Mouse (Mus musculus) lung, postnatal 4 days (tissue): ENCODE results near the gene Nupl1.

Source experiments
- DNase-seq, 2 experiments: peaks; one replicate each; pipeline ENCODE4 v3.0.0; 2021

Nupl1 gene

DNA sequence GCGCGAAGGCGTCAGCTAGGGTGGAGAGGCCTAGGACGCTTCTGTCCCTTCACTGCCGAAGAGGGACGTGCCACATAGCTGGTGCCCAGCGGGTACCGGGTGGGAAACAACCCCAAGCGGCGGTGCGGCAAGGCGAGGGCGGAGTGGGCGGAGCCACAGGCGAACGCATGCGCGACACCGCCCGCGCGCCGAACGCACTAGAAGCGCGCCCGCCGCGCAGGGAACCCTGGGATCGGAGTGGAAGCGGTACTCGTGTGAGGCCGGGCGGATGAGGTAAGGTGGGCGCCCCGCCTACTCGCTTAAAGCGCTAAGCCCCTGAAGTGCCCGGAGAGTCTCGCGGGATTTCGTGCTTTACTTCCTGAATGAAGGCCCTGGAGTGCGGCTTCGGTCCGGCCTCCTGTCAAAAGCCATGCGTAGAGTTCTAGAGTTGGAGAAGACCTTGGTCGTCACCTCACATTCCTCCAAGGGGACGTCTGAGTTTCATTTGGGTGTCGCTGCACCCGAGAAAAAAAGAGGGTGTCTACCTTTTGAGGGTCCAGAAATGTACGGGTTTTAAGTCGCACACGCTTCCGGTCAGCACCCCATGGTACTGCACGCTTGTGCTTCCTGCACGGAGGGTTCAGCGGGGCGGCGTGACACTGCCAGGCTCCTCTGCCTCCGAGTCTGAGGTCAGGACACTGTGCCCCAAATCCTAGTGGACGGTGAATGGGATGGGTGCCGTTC is at the start of gene Nupl1, which contains the start of gene Gm49336:
Nupl1 (minus strand) TSS at position 151 of the 723 bp plus-strand sequence.
Gm49336 (minus strand) TSS at position 227 of the 723 bp plus-strand sequence.
- peak; percentile 98 to 99 for DNase-seq

DNA sequence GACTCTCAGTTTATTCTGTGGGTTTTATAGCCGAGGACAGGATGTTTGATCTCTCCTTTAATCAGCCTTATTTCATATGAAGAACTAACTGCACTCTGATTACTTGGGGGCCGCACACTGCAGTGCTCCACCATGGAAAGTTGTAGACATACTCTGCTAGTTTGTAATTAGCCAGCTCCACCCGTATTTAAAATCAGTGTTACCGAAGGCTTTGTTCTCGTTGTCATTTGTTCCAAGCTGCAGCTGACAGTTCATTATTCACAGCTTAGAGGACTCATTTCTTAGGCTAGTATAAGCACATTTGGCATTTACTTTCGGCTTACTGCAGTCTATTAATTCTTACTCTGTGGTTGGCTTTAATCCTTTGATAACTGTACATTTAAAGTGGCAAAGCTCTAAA is 49.8 kb upstream of the Nupl1 start:
- DNase-seq, result no peak

DNA sequence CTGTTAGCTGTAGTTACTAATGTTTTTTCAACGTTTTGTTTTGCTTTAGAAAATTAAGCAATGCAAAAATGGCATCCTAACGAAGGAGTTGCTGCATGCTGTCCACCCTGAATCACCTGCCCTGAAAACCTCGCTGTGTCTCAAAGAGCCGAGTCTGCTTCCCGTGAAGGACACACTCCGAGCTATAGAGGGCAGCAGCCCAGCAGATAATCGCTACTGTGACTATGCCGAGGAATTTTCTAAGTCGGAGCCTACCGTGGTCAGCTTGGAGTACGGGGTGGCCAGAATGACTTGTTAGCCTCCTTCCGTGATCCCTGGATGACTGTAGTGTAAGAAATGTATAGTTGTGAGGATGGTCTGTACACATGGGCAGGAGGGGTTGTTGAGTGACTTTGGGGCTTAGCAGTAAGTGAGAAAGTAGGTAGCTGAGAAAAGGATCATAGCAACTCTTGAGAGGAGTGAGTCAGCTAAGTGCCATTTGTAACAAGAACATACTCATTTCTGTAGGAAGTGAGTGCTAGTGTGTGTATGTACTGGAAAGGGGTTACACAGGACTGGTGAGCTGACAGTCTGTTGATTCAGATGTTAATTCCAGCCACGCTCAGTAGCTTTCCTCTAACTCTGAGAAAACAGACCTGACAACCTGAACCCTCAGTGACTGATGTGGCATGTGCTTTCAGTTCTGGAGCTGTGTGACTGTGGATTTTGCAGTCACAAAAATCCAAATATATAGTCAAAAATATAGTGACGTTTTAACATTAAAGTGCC is 49.2 kb upstream of the Nupl1 start:
- no peak for DNase-seq

DNA sequence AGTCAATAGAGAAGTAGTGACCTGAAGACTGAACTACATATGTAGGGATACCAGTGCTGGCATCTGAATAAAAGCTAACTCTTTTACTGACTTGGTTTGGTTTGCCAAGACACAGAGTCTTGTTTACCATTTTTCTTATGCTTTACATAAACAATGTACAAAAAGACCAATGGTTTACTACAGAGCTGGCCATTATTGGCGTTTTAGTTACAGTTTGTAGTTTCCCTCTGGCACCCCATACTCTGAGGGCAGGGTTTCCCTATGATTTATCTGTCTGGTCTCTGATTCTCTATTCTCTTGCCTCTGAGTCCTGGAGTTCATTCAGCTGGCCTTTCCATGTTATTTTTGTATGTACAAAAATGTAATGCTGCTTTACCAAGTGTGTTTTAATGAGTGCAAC is 44.3 kb upstream of the Nupl1 start:
- DNase-seq, result no peak

DNA sequence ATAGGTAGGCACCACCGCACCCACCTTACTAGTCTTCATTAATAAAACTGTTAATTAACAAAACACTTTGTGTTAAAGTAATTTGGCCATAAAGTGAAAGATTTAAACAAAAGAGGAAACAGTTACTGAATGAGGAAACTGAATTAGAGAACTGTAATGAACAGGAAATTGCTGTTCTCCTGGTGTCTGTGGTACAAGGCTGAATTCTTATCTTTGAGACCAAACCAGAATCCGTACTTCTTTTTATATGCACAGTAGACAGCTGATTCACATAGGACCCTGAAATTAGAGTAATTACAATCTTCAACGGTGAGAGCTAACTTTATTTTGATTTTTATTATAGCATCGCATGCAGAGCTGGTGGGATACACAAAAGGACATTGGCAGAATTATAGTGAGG is 39.1 kb upstream of the Nupl1 start:
- DNase-seq, result no peak

DNA sequence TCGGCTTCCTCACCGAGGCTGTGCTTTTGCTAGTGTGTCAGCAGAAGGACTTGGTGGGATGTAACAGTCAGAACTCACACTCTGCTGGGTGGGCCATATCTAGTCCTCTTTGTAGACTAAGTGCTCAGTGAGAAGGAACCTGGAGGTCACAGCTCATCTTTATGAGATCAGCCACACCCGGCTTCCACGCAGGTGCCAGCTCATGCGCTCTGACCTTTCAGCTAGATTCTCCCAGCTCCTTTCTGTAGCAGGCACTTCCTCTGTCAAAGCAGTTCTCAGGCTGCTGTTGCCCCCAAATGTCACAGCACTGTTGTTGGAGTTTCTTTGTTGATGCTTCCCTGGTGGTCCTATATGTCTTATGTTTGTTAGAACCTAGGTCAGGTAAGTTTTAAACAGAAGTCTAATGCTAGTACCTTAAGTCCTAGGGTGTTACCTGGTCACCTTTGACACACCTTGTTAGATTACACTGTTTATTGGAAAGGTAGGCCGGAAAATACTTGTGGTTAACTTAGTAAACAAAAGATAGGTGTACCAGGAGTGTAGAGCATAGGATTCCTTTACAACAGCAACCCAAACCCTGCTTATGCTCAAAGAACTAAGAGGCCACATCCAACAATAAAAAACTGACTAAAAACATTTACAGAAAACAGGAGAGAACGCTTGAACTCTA is 35.1 kb upstream of the Nupl1 start:
- no peak for DNase-seq

DNA sequence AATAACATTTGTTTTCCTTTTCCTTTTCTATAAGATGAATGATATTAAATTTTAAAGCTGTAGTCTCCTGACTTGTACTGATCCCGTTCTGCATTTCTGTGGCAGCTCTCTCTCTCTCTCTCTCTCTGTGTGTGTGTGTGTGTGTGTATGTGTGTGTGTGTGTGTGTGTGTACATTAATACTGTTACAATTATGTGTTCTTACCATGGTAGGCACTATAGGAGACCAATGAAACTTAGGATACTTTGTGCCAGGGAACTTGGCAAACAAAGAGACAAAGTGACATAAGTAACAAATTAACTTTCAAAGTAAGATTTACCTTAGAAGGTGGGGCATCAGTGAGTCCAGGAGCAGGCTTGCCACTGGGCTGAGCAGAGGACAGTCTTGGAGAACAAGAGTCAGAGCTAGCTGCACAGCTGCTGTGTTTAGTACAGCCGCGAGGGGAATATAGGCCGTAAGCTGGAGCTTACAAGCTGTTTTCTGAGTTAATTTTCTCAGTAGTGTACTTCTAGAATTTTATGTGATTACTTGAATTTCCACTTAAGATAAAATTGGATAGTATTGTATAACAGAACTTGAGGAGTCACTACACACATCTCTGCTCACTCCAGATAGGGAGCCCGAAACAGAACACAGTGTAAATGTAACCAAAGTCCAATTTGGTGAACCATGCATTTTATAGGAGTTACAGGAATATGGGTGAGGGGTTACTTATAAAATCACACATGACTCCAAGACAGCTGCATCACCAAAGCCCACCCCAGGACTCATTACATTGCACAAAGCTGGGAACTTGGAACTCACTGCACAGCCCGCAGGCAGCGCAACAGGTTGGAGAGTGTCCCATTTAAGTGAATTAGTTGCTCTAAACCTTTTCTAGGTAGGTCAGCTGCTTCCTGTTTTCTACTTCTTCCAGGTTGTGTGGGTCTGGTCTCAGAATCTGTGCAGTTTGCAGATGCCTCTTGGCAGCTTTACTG is 24.4 kb upstream of the Nupl1 start:
- DNase-seq, result no peak

DNA sequence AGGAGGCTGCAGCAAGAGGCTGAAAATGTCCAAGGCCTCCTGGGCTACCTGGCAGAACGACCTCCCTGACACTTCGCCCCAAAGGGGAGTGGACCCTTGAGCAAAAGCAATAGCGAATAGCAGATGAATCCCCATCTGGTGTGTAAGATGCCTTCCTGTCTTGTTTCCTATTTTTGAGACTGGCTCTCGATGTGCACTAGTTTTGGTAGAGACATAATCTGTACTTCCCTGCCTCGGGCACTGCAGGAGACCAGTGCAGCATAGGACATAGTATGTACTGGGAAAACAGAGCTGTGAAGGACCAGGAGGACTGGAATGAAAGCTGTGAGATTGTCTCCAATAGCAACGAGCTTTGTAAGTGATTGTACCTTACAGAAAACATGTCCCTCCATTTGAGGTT is 22.1 kb upstream of the Nupl1 start:
- DNase-seq, result no peak

DNA sequence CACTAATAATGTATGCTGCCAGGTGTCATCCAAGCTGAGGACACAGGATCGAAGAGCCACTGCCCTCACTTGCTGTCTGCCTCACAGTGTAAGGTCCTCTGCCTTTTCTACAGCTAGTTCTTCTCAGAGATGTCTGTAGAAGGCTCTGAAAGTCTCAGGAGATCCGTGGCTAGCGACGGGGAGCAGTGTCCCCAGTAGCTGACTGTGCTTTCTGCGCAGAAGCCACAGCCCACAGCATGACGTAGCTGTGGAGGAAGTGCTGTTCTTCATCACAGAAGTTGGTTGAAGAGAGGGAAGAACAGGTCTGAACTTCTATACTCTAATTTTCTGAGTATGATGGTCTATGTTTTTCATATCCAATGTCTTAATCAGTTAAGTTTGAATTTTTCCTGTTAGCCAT is 18.1 kb upstream of the Nupl1 start:
- DNase-seq, result peak in 1 of 2 experiments; percentile 33

DNA sequence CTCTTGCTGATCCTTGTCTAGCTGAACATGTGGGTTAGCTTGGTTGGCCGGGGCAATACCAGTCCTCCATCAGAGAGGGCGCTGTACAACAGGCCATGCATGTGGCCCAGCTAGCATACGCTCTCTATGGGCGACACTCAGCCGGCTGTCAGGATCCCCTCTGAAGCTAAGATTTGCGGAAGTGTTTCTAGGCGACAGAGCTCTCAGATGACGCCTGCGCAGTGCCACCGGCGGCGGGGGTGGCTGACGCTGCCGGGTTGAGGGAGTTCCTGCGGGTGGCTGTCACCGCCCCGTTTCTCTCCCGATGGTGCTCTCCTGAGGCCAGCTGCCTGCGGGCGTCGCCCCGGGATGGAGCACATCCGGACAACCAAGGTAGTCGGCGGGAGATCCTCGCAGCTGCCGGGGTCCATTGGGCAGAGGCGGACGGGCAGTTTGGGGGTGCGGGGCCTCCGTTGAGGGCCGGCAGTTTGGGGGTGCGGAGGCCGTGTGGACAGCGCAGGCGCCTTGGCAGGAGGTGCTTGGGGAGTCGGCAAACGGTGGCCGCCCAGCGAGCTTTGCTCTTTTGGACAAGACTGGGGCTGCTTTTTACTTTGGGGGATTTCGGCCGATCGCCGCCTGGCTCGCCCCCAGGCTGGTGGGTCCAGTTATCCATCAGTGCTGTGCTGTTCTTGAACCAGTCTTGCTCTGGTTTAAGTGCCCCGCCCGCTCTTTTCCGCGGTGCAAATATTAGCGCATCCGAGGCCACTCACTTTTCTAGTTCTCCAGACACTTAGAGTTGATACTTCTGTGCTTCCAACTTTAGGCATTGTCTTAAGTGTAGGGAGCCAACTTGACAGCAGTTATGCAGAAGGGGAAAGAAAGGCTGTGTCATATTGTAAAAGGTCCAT is 14.0 kb upstream of the Nupl1 start, which contains the start of gene Mtmr6:
Mtmr6 (plus strand) TSS at position 239 of the 887 bp plus-strand sequence.
- peak; percentile 94 to 97 for DNase-seq

DNA sequence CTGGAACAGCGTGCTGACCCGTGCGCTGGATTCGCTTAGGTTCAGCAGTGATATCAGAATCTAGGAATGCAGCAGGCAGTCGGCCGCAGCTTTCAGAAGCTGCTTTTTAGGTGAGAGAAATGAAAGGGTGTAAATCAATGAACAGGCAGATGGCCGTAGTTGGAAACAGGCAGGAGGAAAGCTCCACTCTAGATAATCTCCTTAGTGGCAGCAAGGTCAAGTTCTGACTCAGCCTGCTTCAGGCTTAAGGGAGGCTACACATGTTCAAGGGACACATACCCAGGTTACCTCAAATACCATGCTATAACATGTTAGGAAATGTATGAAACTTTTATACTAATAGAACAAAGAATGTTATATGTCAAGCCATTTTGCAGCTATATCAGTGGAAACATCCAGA is 11.1 kb upstream of the Nupl1 start:
- no peak for DNase-seq

DNA sequence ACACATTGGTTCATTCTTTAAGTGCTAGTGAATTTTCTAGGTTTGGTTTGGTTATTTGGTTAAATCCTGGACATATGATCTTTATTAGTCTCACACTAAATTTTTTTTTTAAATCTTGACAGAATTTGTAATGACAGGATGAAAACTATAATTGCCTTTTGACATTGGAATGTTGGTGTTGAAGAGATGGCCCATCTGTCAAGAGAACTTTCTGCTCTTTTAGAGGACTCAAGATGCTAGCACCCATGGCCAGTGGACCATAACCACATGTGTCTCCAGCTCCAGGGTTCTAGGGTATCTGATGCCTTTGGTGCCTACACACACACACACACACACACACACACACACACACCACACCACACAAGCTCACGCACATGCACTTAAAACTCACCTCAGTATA is 6.6 kb upstream of the Nupl1 start:
- no peak for DNase-seq

DNA sequence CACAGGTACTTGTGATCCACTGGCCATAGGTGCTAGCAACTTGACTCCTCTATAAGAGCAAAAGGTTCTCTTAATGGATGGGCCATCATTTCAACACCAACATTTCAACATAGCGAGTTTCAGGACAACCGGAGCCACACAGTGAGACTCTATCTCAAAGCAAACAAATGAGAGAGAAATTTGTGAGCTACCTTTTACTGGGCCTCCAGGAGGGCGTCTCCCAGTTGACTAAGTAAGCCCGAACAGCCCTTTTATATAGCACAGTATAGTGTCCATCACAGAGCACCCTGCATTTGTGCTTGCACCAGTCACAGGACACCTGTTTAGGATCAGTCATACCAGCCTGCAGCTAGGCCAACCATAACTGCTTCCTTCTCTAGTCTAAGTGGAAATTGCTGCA is 5.9 kb upstream of the Nupl1 start:
- no peak for DNase-seq

DNA sequence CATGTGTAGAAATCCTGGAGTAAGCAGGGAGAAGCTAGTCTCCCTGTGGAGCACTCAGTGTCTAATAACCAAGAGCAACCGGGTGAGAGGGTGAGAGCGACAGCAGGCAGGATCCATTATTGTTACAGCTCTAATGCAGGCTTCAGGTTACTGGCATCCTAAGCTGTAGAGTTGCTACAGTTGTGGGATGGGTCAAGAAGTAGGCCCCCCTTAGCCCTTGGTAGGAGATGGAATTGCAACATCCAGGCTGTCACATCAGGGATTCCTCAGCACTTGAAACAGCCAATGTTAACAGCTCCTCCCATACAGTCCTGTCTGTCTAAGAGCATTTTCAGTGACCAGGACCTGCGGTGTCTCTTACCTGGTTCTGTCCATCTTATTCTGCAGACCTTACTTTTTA is 5.1 kb upstream of the Nupl1 start:
- DNase-seq, result peak; percentile 13 to 50

DNA sequence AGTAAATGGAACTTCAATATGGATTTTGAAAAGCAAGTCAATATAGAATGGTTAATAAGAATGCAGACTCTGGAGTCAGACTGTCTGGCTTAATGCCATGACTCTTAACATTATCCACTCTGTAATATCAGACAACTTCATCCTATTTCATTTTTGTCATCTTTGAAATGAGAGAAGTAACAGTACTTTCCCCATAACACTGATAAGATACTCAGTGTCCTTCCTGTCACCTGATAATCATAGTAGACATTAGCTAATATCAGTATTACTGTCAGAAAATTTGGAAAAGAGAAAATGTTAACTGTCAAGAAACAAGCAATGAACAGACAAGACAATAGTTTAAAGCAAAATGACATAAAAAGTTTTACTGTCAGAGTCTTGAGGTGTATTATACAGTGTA is 3.5 kb upstream of the Nupl1 start:
- no peak for DNase-seq

DNA sequence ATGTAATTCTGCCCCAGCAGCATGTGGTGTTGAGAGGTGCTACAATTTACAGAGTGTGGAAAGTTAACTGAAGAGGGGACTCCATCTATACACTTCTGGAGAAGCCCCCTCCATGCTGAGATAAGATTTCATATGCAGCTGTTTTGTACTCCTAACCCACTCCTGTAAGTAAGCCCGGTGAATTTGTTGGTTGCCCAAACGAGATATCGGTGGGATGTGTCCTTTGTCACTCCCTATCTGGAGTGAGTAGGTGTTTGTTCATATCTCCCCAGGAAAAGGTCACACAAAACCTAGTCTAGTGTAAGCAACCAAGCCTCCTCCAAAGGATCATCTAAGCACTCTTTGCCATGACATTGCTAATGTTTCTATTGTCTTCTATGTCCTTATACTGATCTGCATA is 2.2 kb upstream of the Nupl1 start:
- no peak for DNase-seq

DNA sequence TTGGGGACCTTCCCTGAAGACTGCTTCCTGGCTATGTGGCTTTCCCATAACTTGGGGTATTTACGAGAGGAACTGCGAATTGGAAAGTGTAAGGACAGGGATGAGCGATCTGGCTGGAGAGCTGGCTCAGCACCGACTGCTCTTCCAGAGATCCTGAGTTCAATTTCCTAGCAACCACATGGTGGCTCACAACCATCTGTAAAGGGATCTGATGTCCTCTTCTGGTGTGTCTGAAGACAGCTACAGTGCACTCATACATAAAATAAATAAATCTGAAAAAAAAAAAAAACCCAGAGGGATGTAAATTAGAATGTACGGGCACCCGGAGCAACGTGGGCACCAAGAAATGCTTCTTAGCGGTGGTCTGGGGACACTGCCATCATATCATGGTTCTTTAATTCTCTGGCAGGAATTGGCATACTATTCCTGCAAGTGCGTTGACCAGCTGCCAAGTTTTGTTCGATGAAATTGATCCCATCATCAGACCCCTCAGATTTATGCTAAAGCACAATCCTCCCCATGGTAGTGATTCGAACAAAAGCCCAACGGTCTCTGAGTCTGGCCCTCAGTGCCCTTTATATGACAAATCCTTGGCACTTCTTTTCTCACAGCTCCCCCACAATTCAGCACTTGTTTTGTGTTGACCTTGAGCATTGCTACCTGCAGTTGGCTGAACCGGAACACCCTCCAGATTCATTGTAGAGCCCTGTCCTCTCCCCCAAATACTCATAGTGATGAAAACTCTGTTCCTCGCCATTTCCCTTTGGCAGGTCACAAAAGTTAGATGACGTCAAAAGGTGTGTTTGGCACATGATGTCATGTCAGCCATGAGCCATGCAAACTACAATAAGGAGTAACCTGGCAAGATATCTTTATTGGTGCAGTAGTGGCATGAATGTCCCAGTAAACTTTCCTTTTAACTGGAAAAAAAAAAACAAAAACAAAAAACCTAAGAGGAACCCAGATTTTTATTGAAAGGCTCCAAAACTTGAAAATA is 1.1 kb upstream of the Nupl1 start:
- no peak for DNase-seq

DNA sequence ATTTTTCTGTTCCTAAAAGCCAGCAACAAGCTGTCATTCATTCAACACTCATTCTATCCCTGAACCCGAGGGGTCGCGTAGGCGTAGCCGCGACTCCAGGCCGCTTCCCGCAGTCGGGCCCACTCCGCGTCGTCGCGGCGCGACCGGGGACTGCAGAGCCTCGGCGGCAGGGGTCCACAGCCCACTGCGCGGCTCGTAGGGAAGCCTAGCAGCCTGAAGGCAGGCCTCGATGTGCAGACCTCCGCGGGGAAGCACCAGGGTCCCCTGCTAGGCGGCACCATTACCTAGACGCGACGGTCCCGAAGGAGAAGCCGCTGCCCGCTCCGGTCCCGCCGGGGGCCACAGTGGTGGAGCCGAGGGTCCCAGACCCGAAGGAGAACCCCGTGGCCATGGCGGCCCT is 352 bp downstream of the Nupl1 start:
- no peak for DNase-seq

DNA sequence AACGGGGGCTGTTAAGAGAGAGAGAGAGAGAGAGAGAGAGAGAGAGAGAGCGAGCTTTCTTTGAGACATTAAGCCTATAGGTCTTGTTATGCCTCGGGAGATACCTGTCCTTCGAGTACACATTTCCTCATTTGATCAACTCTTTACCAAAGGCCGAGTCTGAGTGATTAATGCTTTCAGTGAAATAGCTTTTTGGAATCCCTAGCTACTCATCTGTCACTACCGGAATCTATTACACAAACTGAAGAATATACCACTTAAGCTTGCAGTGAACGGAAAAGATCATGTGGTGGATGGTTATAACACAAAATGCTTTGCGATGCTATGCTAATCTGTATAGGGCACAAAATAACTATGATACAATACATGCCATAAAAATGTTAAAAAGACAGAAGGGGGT is 865 bp downstream of the Nupl1 start:
- DNase-seq, result no peak

DNA sequence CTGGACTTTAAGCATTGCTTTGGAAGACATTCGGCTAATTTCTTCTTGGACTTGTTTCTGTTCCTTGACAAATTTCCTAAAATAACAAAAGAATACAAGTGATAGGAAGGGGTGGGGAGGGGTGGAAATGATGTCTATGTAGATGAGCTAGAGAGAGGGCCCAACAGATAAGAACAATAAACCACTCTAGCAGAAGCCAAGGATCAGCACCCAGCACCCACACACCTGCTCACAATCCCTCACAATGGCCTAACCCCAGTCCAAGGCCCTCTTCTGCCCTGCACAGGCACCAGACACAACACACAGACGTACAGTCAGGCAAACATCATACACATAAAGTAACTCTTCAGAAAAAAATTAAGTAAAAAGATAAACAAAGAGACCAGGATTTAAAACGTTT is 12.7 kb downstream of the Nupl1 start:
- no peak for DNase-seq
